Mouse (Mus musculus): ENCODE measurements around the gene Gan. TPM values are rescaled to one million over a fixed set of nuclear protein-coding genes. Genes with fewer than 3 reads are reported as not detected.

The Gan gene
- total RNA-seq, 2 experiments from 2014 or later: 6.6 to 9.9 TPM

DNA sequence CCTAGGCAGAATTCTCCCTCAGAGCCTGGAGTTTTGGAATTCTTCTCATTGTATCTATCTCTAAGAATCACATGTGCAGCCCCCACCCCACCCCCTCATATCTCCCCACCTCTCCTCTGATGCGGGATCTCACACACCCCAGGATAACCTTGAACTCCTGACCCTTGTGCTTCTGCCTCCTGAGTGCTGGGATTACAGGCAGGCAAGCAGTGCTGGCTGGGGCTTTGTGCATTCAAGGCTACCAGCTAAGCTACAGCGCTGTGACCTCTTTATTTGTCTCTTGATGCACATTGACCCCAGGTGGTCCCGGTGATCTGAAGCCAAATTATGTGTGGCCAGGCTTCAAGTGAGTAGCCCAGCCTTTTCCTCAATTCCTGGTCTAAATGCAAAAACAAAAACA is 83.9 kb downstream of the Gan start:
- no peak for ATAC-seq (replicated peaks; ENCODE audit: low FRiP score, low TSS enrichment, poor library complexity, severe bottlenecking)

DNA sequence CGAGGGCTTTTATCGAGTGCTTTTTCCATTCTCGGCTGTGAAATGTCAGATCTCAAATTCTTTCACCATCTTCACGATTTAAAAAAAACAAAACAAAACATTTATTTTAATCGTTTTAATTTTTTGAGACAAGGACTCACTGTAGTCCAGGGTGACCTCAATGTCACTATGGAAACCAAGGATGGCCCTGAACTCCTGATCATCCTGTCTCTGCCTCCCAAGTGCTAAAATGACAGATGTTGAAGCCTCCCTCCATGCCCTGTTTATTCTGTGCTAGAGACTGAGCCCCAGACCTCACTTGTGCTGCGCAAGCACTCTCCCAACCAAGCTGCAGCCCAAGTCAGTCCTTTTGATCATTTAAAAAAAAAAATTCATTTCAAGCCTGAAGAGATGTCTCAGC is 84.4 kb downstream of the Gan start:
- ATAC-seq (replicated peaks; ENCODE audit: low FRiP score, low TSS enrichment, poor library complexity, severe bottlenecking): no peak

GRCm38 (mm10) chr8:117244601-117245000 is 86.7 kb downstream of the Gan start:
- ATAC-seq (replicated peaks; ENCODE audit: low FRiP score, low TSS enrichment, poor library complexity, severe bottlenecking): 0 out of 2 replicates have a peak, but pooled peaks have one; percentile 43

DNA sequence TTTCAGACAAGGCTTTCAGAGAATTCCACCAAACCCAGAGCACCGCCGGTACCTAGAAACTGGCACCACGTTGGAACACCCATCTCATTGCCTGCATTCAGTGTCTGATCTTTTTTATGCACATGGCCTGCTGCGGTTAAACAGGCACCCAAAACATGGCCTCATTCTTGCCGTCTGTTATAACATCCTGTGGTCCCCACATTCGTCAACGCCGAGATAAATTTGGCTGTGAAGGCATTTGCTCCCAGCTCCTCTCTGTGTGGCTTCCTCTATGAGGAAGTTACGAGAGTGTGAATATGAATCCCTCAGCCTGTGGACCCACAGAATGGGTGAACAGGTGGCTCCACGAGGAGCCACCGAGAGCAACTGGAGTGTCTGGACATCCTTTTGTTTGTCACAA is 90.4 kb downstream of the Gan start:
- peak; percentile 48; the same call in 1 of the 2 replicates for ATAC-seq (replicated peaks; ENCODE audit: low FRiP score, low TSS enrichment, poor library complexity, severe bottlenecking)

DNA sequence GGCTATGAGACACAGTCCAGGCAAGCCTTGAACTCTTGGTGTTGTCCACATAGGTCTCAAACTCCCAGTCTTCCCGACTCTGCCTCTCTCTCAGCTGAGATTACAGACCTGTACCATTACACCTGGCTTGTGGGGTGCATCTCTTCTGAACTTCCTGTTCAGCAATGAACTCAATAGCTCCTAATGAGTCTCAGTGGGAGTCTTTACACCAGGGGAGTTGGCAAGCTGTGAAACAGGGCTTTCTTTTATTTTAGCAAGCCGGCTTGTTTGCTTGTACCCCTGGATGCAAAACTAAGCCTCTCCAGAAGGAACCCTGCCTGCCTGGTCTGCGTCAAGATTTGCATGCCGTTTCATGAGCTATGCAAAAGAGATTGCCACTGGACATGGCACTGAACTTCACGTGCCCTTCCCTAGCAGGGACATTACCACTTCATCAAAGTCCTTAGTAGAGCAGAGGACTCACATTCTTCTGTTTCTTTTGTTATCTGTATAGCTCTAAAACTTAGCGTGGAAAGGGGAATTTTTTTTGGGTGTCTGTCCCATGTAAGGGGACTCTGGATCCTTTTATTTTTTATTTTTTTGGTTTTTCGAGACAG is 93.2 kb downstream of the Gan start:
- ATAC-seq (replicated peaks; ENCODE audit: low FRiP score, low TSS enrichment, poor library complexity, severe bottlenecking): no peak

GRCm38 (mm10) chr8:117252650-117253049 is 94.7 kb downstream of the Gan start:
- no peak for ATAC-seq (replicated peaks; ENCODE audit: low FRiP score, low TSS enrichment, poor library complexity, severe bottlenecking)

DNA sequence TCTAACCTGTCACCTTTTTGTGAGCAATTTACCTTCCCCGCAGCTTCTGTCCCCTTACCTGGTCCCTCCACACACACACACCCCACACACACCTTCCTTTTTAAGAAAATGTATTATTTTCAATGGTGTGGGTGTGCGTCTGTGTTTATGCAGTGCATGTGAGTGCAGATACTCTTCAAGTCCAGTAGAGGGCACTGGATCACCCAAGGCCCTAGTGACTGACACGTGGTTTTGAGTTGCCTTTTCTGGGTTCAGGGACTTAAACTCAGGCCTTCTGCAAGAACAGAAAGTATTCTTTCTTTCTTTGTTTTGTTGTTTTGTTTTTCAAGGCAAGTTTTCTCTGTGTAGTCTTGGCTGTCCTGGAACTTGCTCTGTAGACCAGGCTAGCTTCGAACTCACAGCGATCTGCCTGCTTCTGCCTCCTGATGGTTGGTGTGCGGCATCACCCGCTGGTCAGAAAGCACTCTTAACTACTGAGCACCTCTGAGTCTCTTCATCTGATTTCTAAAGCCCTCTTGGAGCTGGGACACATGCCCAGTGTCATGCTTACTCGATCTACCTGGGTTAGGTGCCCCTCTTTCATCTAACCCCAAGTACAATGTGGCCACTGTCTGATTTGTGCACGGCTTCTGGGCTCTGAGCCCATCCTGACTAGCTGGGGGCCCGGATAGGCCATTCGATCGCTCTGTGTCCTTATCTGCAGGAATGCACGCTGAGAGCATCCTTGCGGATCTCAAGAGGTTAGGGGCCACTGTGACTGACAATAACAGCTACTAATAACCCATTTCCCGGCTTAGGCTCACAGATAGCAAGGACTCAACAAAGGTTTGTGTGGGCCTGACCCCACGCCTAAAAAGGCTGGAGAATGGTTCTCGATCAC is 95.7 kb downstream of the Gan start:
- peak; percentile 76 for ATAC-seq (replicated peaks; ENCODE audit: low FRiP score, low TSS enrichment, poor library complexity, severe bottlenecking)

- no peak for ATAC-seq (replicated peaks; ENCODE audit: low FRiP score, low TSS enrichment, poor library complexity, severe bottlenecking)
Observed at GRCm38 (mm10) chr8:117254496-117254895, 96.6 kb downstream of the Gan start.

- ATAC-seq (replicated peaks; ENCODE audit: low FRiP score, low TSS enrichment, poor library complexity, severe bottlenecking): peak; percentile 64
Observed at GRCm38 (mm10) chr8:117256292-117256938, 98.5 kb downstream of the Gan start.

DNA sequence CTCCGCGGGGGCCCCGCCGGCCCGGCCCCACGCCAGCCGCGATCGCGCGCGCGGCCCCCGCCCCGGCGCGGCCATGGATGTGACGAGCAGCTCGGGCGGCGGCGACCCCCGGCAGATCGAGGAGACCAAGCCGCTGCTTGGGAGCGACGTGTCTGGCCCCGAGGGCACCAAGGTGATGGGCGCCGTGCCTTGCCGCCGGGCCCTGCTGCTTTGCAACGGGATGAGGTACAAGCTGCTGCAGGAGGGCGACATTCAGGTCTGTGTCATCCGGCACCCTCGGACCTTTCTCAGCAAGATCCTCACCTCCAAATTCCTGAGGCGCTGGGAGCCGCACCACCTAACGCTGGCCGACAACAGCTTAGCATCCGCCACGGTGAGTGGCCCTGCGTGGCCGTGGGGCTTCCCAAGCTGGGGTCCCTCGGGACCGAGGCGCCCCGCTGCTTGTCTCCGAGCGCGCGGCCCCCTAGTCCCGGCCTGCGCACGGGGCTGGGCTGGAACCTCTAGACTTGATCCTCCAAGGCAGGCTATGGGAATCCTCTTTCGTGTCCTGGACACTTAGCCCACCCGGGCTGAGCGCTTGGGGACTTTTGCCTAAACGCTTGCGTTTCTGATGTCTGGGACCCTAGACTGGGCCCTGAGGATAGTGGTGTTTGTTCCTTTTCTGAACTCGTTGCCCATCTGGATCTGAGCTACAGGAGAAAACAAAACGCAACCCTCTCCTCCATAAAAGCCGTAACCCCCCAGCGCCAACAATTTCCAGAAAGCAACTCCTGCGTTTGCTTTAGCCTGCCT is 99.3 kb downstream of the Gan start, which contains the start of gene Cmip:
Cmip (plus strand) TSS at position 36 of the 792 bp plus-strand sequence.
- no peak for ATAC-seq (replicated peaks; ENCODE audit: low FRiP score, low TSS enrichment, poor library complexity, severe bottlenecking)

- no peak for ATAC-seq (replicated peaks; ENCODE audit: low FRiP score, low TSS enrichment, poor library complexity, severe bottlenecking)
Observed at GRCm38 (mm10) chr8:117257821-117258575, 100.1 kb downstream of the Gan start.

DNA sequence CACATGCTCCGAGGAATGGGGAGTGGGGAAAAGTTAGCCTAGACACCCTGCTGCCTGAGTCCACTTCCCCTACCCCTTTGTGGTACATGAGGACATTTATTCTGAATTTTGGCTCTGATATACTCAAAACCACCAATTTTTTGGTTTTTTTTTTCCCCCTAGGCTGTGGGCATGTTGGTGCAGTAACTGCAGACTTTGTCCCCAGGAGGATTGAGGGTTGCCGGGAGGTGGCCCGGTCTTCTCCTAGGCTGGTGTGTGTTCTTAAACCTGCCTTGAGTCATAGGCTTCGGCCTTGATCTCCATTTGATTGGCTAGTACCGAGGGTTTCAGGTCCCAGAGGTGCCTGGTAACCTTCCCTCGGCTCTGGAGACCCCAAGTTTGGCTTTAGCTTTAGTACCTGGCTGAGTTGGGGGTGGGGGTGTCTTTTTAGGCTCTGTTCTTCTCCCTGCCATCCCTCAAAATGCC is 100.7 kb downstream of the Gan start:
- no peak for ATAC-seq (replicated peaks; ENCODE audit: low FRiP score, low TSS enrichment, poor library complexity, severe bottlenecking)

GRCm38 (mm10) chr8:117259431-117260001 is 101.6 kb downstream of the Gan start:
- no peak for ATAC-seq (replicated peaks; ENCODE audit: low FRiP score, low TSS enrichment, poor library complexity, severe bottlenecking)

DNA sequence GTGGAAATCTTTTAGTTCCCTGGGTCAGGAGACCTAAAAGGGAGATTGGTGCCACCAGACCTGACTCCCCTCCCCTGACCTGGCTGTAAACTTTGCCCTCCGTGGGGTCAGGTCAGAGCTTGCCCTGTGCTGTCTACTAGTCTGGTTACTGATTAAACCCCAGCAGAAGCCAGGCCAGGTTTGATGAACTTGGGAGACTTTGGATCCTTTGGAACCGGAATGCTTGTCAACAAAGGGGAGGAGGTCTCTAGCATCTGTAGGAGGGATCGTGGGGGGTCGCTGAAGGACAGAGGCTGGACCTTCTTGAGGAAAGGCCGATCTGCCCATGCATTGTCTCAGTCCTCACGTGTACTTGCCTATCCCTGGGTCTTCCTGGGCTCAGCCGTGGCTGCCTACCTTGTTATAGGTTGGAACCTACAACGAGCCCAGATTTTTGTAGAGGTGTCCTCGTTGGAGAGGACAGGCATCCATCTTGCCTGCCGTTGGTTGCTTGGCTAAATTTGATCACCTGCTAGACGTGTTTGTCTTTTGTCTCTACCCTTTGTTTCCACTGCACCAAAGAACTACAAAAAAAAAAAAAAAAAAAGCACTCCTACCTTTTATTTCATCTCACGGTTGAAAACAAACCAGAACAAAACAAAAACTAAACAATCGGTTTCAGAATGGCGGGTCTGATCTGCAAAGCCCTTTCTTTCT is 102.4 kb downstream of the Gan start:
- no peak for ATAC-seq (replicated peaks; ENCODE audit: low FRiP score, low TSS enrichment, poor library complexity, severe bottlenecking)

- ATAC-seq (replicated peaks; ENCODE audit: low FRiP score, low TSS enrichment, poor library complexity, severe bottlenecking): no peak
Observed at GRCm38 (mm10) chr8:117260930-117261475, 103.1 kb downstream of the Gan start.

- ATAC-seq (replicated peaks; ENCODE audit: low FRiP score, low TSS enrichment, poor library complexity, severe bottlenecking): no peak
Observed at GRCm38 (mm10) chr8:117261702-117262101, 103.8 kb downstream of the Gan start.

- peak; percentile 12; the same call in 1 of the 2 replicates for ATAC-seq (replicated peaks; ENCODE audit: low FRiP score, low TSS enrichment, poor library complexity, severe bottlenecking)
Observed at GRCm38 (mm10) chr8:117262685-117263084, 104.8 kb downstream of the Gan start.

DNA sequence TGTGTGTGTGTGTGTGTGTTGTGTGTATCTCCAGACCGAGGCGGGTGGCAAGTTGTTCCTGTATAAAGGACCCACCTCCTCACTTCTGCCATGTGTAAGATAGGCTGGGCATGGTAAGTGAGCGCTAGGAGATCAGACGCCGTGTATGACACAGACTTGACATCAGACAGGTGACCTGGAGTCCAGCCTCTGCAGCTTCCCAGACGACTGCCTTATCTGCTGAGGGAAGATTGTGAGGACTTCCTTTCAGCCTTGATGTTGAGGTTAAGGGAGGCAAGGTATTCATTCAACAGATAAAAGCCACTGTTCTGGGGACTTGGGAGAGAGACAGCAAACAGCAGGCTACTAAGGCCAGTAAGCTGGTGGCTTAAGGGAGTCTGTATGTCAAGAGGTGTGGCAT is 105.5 kb downstream of the Gan start:
- peak; percentile 86 for ATAC-seq (replicated peaks; ENCODE audit: low FRiP score, low TSS enrichment, poor library complexity, severe bottlenecking)
